Mouse (Mus musculus) testis, adult 2 months (tissue): ENCODE measurements around the gene Kbtbd13.

ENCODE experiments used
- CTCF ChIP-seq: fragments of 200-500 bp; IDR thresholded peaks from 2 replicates; pipeline ENCODE4 v1.5.1; 2012; ENCODE audit warnings: low read depth, mild to moderate bottlenecking, inconsistent platforms, low read length, moderate library complexity; ENCODE audit not compliant: control insufficient read depth, insufficient read depth, insufficient replicate concordance
- POLR2A ChIP-seq: fragments of 200-500 bp; IDR thresholded peaks from 2 replicates; pipeline ENCODE4 v1.6.1; 2012; ENCODE audit warnings: low read depth, mild to moderate bottlenecking, inconsistent platforms, low read length, moderate library complexity; ENCODE audit not compliant: control insufficient read depth

DNA sequence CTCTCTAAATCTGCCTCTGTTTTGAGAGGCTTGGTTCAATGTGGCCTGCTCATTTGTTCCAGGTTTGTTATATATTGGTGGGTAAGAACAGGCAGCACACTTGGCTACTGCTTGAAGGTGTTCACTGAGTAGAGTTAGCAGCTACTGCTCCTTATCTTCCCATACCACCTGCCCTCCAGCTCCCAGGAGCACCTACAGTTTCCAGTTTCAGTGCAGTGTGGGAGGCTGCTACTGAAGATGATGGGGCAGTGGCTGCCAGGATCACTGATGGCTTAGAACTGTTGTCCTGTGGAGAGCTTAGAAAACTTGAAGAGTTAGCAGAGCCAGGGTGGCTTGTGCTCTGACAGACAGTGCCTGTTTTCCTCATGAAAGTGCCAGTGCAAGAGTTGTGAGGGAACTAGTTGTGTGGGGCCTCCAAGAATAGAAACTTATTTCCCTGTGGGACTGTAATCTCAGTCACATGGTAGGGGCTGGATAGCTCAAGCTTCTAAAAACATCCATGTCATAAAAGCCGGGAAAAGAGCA is 32.4 kb downstream of the Kbtbd13 start:
- TF ChIP-seq CTCF (no peak), POLR2A (no peak)
